Mouse (Mus musculus) hindbrain, embryonic 12.5 days (tissue): ENCODE results near the gene Rpl6. TPM values are rescaled to one million over a fixed set of nuclear protein-coding genes. Genes with fewer than 3 reads are reported as not detected.

Source experiments
- ATAC-seq: fragments of 200-750 bp; cut with Nextera tagmentation; 2 replicates; pipeline ENCODE4 v1.8.0; 2017; ENCODE audit warnings: moderate TSS enrichment; ENCODE audit not compliant: low FRiP score
- H3K27ac ChIP-seq: fragments of 300-500 bp; sonication (generic); 2 replicates; pipeline ENCODE4 v1.5.1; 2016; ENCODE audit warnings: mild to moderate bottlenecking
- H3K27me3 ChIP-seq: fragments of 300-500 bp; sonication (generic); 2 replicates; pipeline ENCODE4 v1.6.1; 2016; ENCODE audit warnings: mild to moderate bottlenecking
- H3K36me3 ChIP-seq: fragments of 300-500 bp; sonication (generic); 2 replicates; pipeline ENCODE4 v1.6.1; 2016; ENCODE audit warnings: mild to moderate bottlenecking
- H3K4me1 ChIP-seq: fragments of 300-500 bp; sonication (generic); 2 replicates; pipeline ENCODE4 v1.6.1; 2016
- H3K4me2 ChIP-seq: fragments of 300-500 bp; sonication (generic); replicated peaks from 2 replicates; pipeline ENCODE4 v1.6.1; 2016; ENCODE audit warnings: mild to moderate bottlenecking
- H3K4me3 ChIP-seq: fragments of 300-500 bp; sonication (generic); 2 replicates; pipeline ENCODE4 v1.5.1; 2016; ENCODE audit warnings: mild to moderate bottlenecking
- H3K9ac ChIP-seq: fragments of 300-500 bp; sonication (generic); 2 replicates; pipeline ENCODE4 v1.6.1; 2016; ENCODE audit warnings: mild to moderate bottlenecking, moderate library complexity
- H3K9me3 ChIP-seq: fragments of 300-500 bp; sonication (generic); replicated peaks from 2 replicates; pipeline ENCODE4 v1.6.1; 2016; ENCODE audit warnings: mild to moderate bottlenecking
- WGBS: fragments of 180-500 bp; shearing (Covaris S2); methylation state at CpG from one replicate; pipeline ENCODE4 v1.1.7; 2016; 5-methylcytosine and 5-hydroxymethylcytosine counted together
- polyA plus RNA-seq: library from polyadenylated mRNA; unstranded; fragments of >200 nt; fragmentation: Nextera tagmentation; extraction: Ambion mirVana; gene quantifications from 2 replicates; pipeline ENCODE4 v1.2.1, GENCODE M21; 2016

The Rpl6 gene
- polyA plus RNA-seq, 1 experiment from 2014 or later = 472 TPM

- H3K4me1 ChIP-seq = peaks cover 60% of the 10 kb centered on the region
- H3K27ac ChIP-seq = no peak overlapping the region
- WGBS = 90% methylated on average over 2 of the region's 2 CpGs
Measured at GRCm38 (mm10) chr5:121184375-121184774, 19.9 kb upstream of the Rpl6 start.

DNA sequence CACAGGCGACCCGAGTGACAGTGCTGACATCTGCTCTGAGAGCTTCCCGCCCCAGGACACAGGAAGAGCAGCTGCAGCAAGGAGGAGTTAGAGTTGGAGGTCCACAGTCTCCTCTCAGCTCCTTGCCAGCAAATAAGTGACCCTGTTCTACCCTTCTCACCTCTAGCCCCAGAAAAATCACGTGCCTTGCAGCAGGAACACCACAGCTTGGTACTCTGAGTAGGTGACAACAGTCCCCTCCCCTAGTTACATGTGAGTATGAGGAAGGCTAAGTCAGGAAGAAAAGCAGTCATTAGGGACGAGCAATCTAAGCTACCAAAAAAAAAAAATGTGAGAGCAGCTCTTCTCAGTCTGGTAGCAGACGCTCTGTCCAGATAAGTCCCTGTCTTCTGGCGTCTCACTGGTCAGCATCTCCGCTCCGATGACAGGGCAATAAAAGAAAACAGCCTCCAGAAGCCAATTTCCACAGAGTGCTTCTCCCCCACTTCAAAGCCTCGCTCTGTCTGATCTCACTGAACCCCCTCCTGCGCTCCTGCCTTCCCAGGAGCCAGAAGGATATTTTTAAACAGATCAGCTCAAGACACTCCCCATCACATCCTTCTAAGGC lies 19.2 kb upstream of the Rpl6 start:
- H3K27ac ChIP-seq = no peak overlapping the region
- H3K36me3 ChIP-seq = no peaks in the 10 kb centered on the region
- 0 out of 2 replicates have a peak overlapping the region, but pooled peaks have one; percentile 20 for H3K9ac ChIP-seq
- no peaks in the 10 kb centered on the region for H3K27me3 ChIP-seq
- WGBS = 62% methylated on average over 11 of the region's 11 CpGs
- H3K4me3 ChIP-seq = no peak overlapping the region
- ATAC-seq = no peak
- H3K4me2 ChIP-seq = no peak overlapping the region
- H3K9me3 ChIP-seq = no peaks in the 10 kb centered on the region
- peaks cover 58% of the 10 kb centered on the region for H3K4me1 ChIP-seq

More at GRCm38 (mm10) chr5:121184375-121184774, 19.9 kb upstream of the Rpl6 start:
- no peaks in the 10 kb centered on the region for H3K27me3 ChIP-seq
- H3K36me3 ChIP-seq = no peaks in the 10 kb centered on the region
- H3K9me3 ChIP-seq = no peaks in the 10 kb centered on the region
- no peak overlapping the region for H3K4me3 ChIP-seq
- ATAC-seq = no peak
- no peak overlapping the region for H3K4me2 ChIP-seq
- no peak overlapping the region for H3K9ac ChIP-seq

DNA sequence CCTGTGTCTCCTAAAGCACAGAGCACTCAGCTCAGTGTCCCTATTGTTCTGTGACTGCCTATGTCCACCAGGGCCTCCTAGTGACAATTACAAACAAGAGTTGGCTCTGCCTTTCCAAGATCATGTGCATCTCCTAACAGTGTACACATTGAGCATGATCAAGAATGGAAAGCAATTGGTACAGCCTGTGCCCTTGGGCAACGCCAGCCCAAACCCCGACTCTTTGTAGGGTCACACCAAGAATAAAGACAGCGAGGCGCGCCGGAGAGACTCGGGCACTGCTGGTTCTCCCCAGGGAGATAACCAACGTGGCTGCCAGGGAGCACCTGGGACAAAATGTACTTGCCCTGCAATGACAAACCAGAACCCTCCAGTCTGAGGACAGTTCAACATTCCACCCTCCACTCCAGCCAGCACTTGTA lies 16.7 kb upstream of the Rpl6 start:
- WGBS = 76% methylated on average over 8 of the region's 8 CpGs
- Histone ChIP-seq H3K4me2 (no peak overlapping the region; the same call in 1 of the 2 replicates), H3K4me1 (peaks cover 64% of the 10 kb centered on the region), H3K27ac (no peak overlapping the region; the same call in 1 of the 2 replicates), H3K36me3 (no peaks in the 10 kb centered on the region), H3K9ac (peak overlapping the region; percentile 27; the same call in 1 of the 2 replicates), H3K4me3 (no peak overlapping the region), H3K9me3 (no peaks in the 10 kb centered on the region), H3K27me3 (no peaks in the 10 kb centered on the region)
- ATAC-seq = no peak

- Histone ChIP-seq H3K4me1 (peaks cover 64% of the 10 kb centered on the region), H3K4me2 (no peak overlapping the region), H3K9me3 (no peaks in the 10 kb centered on the region), H3K27ac (no peak overlapping the region), H3K4me3 (no peak overlapping the region), H3K27me3 (no peaks in the 10 kb centered on the region), H3K9ac (no peak overlapping the region), H3K36me3 (no peaks in the 10 kb centered on the region)
- 96% methylated on average over 9 of the region's 9 CpGs for WGBS
- ATAC-seq = no peak
Measured at GRCm38 (mm10) chr5:121188265-121188664, 16.0 kb upstream of the Rpl6 start.

DNA sequence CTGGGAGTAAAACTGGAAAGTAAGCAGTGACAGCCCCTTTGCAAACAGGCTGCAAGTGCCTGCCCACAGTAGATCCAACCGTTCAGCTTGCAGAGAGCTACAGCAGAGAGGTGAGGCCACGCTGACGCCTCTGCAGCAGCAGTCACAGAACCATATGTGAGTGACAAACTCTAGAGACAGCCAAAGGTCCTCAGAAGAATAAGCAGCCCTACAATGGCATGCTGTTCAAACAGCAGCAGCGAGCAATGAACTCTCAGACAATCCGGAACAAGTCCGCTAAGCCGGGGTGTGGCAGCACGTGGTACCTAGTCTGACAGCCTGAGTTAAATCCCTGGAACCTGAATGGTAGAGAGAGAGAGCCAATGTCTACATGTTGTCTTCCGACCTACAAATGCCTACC lies 15.1 kb upstream of the Rpl6 start:
- ATAC-seq = no peak
- H3K4me3 ChIP-seq = no peak overlapping the region
- WGBS = 76% methylated on average over 9 of the region's 9 CpGs
- H3K9me3 ChIP-seq = no peaks in the 10 kb centered on the region
- peak overlapping the region; percentile 49 for H3K9ac ChIP-seq
- no peaks in the 10 kb centered on the region for H3K27me3 ChIP-seq
- peaks cover 57% of the 10 kb centered on the region for H3K4me1 ChIP-seq
- no peaks in the 10 kb centered on the region for H3K36me3 ChIP-seq
- no peak overlapping the region; the same call in 1 of the 2 replicates for H3K27ac ChIP-seq
- H3K4me2 ChIP-seq = 0 out of 2 replicates have a peak overlapping the region, but pooled peaks have one; percentile 6

- H3K9me3 ChIP-seq = no peaks in the 10 kb centered on the region
- ATAC-seq = no peak
- H3K27ac ChIP-seq = peak overlapping the region; percentile 80
- H3K4me3 ChIP-seq = peak overlapping the region; percentile 92
- 31% methylated on average over 21 of the region's 21 CpGs for WGBS
- H3K4me2 ChIP-seq = peak overlapping the region; percentile 85
- H3K36me3 ChIP-seq = no peaks in the 10 kb centered on the region
- H3K27me3 ChIP-seq = no peaks in the 10 kb centered on the region
- H3K9ac ChIP-seq = peak overlapping the region; percentile 95
- peaks cover 46% of the 10 kb centered on the region for H3K4me1 ChIP-seq
Measured at GRCm38 (mm10) chr5:121190210-121190835, 14.0 kb upstream of the Rpl6 start.

DNA sequence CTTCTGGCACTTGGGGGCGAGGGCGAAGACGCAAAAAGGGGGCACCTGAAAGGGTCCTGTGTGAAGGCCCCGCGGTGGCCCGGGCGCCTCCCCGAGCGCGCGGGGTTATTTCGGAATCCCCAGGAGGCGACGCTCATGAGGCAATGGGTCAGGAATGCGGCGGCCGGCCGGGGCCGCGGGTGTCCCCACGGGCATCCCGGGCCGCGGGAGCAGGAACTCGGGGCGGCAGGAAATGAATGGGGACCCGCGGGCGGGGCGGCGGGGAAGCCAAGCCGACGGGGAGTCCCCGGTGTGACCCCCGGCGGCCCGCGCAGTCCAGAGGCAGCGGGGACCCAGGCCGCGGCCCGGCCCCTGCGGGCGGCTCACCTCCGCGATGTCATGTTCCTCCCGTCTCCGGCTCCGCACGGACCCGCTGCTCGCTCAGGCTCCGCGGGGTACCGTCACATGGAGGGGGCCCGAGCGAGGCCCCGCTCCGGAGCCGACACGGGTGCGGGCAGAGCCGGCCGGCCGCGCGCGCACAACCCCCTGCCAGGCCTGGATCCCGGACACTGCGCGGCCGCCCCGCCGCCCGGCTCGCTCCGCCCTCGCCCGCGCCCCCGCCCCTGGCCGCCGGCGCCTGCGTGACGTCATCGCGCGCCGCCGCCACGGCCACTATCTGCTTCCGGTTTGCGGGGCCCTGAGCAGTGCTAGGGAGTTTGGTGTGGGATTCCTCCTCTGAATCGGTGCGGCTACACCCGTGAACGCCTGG lies 13.3 kb upstream of the Rpl6 start, which contains the start of gene Ptpn11:
Gene Ptpn11, minus strand, starts transcription at position 562 of the 748 bp plus-strand sequence.
- H3K9ac ChIP-seq = peak within 1 kb of the TSS; percentile 95

GRCm38 (mm10) chr5:121191584-121191906 lies 12.7 kb upstream of the Rpl6 start:
- Histone ChIP-seq H3K4me1 (peaks cover 34% of the 10 kb centered on the region), H3K4me3 (peak overlapping the region; percentile 92), H3K36me3 (no peaks in the 10 kb centered on the region), H3K27me3 (no peaks in the 10 kb centered on the region), H3K27ac (peak overlapping the region; percentile 80), H3K9ac (peak overlapping the region; percentile 95), H3K4me2 (peak overlapping the region; percentile 85), H3K9me3 (no peaks in the 10 kb centered on the region)
- 10% methylated on average over 17 of the region's 17 CpGs for WGBS
- peak; percentile 66 for ATAC-seq

More for the DNA sequence above, 13.3 kb upstream of the Rpl6 start, which contains the start of gene Ptpn11:
- WGBS = under 1% methylated on average over 91 of the region's 98 CpGs
- Histone ChIP-seq H3K27ac (peak within 1 kb of the TSS; percentile 80), H3K4me2 (peak within 1 kb of the TSS; percentile 85), H3K9me3 (no peaks in the 10 kb centered on the region), H3K36me3 (no peaks in the 10 kb centered on the region), H3K27me3 (no peaks in the 10 kb centered on the region), H3K4me1 (peaks cover 39% of the 10 kb centered on the region), H3K4me3 (peak within 1 kb of the TSS; percentile 92)
- peak; percentile 93 for ATAC-seq

GRCm38 (mm10) chr5:121194173-121194572 lies 10.1 kb upstream of the Rpl6 start:
- Histone ChIP-seq H3K4me3 (no peak overlapping the region), H3K27ac (no peak overlapping the region), H3K4me2 (no peak overlapping the region), H3K9ac (no peak overlapping the region), H3K9me3 (no peaks in the 10 kb centered on the region), H3K27me3 (peaks cover 3% of the 10 kb centered on the region; the same call in 1 of the 2 replicates), H3K36me3 (no peaks in the 10 kb centered on the region), H3K4me1 (peaks cover 14% of the 10 kb centered on the region)
- WGBS = 19% methylated on average over 1 of the region's 1 CpGs
- no peak for ATAC-seq

- whole genome bisulfite sequencing = 53% methylated on average over 5 of the region's 5 CpGs
- ATAC-seq = no peak
Measured at GRCm38 (mm10) chr5:121196764-121197163, 7.5 kb upstream of the Rpl6 start.

DNA sequence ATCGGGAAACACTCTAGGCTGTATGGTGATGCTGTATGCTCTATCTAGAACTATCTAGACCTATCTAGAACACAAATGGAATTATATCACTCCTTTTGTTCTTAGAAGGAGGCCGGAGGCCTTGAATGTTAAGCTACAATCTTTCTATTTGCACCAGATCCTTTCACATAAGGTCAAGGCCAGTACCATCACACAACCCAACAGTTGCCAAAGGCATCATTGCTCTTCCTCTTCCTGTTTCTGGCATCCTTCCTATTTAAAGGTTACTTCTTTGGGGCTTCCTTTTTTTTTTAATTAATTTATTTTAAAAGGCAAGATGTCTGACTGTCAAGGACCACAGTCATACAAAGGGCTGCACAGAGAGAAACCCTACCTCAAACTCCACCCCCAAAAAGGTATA lies 6.9 kb upstream of the Rpl6 start:
- H3K4me2 ChIP-seq = no peak overlapping the region
- no peak for ATAC-seq
- H3K27me3 ChIP-seq = peaks cover 3% of the 10 kb centered on the region; the same call in 1 of the 2 replicates
- WGBS = 84% methylated on average over 2 of the region's 2 CpGs
- H3K9me3 ChIP-seq = no peaks in the 10 kb centered on the region
- H3K27ac ChIP-seq = no peak overlapping the region
- H3K4me3 ChIP-seq = no peak overlapping the region
- H3K36me3 ChIP-seq = no peaks in the 10 kb centered on the region
- H3K9ac ChIP-seq = no peak overlapping the region
- H3K4me1 ChIP-seq = no peaks in the 10 kb centered on the region

More at GRCm38 (mm10) chr5:121196764-121197163, 7.5 kb upstream of the Rpl6 start:
- no peaks in the 10 kb centered on the region for H3K9me3 ChIP-seq
- H3K9ac ChIP-seq = no peak overlapping the region
- no peak overlapping the region for H3K4me3 ChIP-seq
- H3K4me1 ChIP-seq = no peaks in the 10 kb centered on the region
- no peak overlapping the region for H3K27ac ChIP-seq
- no peak overlapping the region for H3K4me2 ChIP-seq
- no peaks in the 10 kb centered on the region for H3K36me3 ChIP-seq
- peaks cover 3% of the 10 kb centered on the region; the same call in 1 of the 2 replicates for H3K27me3 ChIP-seq

DNA sequence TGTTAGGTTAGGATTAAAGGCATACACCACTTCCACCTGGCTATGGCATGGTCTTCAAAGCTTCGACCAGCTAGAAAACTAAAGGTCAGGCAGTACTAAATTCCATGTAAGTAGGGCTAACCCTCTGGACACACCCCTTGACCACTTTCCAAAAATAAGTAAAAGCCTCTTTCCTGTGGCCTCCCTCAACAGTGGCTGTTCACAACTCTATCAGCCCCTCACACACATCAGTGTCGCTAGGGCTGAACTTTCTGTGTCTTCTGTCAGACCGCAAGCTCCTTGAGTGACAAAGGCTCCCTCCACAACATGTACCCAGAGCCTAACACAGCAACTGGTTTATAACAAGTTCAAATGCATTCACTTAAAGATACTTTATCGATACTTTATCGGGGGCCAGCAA lies 5.9 kb upstream of the Rpl6 start:
- no peaks in the 10 kb centered on the region for H3K9me3 ChIP-seq
- no peak overlapping the region for H3K27ac ChIP-seq
- no peaks in the 10 kb centered on the region for H3K4me1 ChIP-seq
- no peak for ATAC-seq
- H3K36me3 ChIP-seq = no peaks in the 10 kb centered on the region
- no peak overlapping the region for H3K9ac ChIP-seq
- H3K4me2 ChIP-seq = no peak overlapping the region
- WGBS = 89% methylated on average over 5 of the region's 5 CpGs
- peaks cover 3% of the 10 kb centered on the region; the same call in 1 of the 2 replicates for H3K27me3 ChIP-seq
- no peak overlapping the region for H3K4me3 ChIP-seq
